Mouse (Mus musculus) hindbrain, embryonic 12.5 days (tissue): Measurements from ENCODE around the gene Rps6ka4. TPM values are rescaled to one million over a fixed set of nuclear protein-coding genes. Genes with fewer than 3 reads are reported as not detected.

ENCODE experiments used
- ATAC-seq: fragments of 200-750 bp; cut with Nextera tagmentation; 2 replicates; pipeline ENCODE4 v1.8.0; 2017; ENCODE audit warnings: moderate TSS enrichment; ENCODE audit not compliant: low FRiP score
- H3K27ac ChIP-seq: fragments of 300-500 bp; sonication (generic); 2 replicates; pipeline ENCODE4 v1.5.1; 2016; ENCODE audit warnings: mild to moderate bottlenecking
- H3K27me3 ChIP-seq: fragments of 300-500 bp; sonication (generic); 2 replicates; pipeline ENCODE4 v1.6.1; 2016; ENCODE audit warnings: mild to moderate bottlenecking
- H3K36me3 ChIP-seq: fragments of 300-500 bp; sonication (generic); 2 replicates; pipeline ENCODE4 v1.6.1; 2016; ENCODE audit warnings: mild to moderate bottlenecking
- H3K4me1 ChIP-seq: fragments of 300-500 bp; sonication (generic); 2 replicates; pipeline ENCODE4 v1.6.1; 2016
- H3K4me2 ChIP-seq: fragments of 300-500 bp; sonication (generic); replicated peaks from 2 replicates; pipeline ENCODE4 v1.6.1; 2016; ENCODE audit warnings: mild to moderate bottlenecking
- H3K4me3 ChIP-seq: fragments of 300-500 bp; sonication (generic); 2 replicates; pipeline ENCODE4 v1.5.1; 2016; ENCODE audit warnings: mild to moderate bottlenecking
- H3K9ac ChIP-seq: fragments of 300-500 bp; sonication (generic); 2 replicates; pipeline ENCODE4 v1.6.1; 2016; ENCODE audit warnings: mild to moderate bottlenecking, moderate library complexity
- H3K9me3 ChIP-seq: fragments of 300-500 bp; sonication (generic); replicated peaks from 2 replicates; pipeline ENCODE4 v1.6.1; 2016; ENCODE audit warnings: mild to moderate bottlenecking
- WGBS: fragments of 180-500 bp; shearing (Covaris S2); methylation state at CpG from one replicate; pipeline ENCODE4 v1.1.7; 2016; 5-methylcytosine and 5-hydroxymethylcytosine counted together
- polyA plus RNA-seq: library from polyadenylated mRNA; unstranded; fragments of >200 nt; fragmentation: Nextera tagmentation; extraction: Ambion mirVana; gene quantifications from 2 replicates; pipeline ENCODE4 v1.2.1, GENCODE M21; 2016

Gene Rps6ka4
- polyA plus RNA-seq, 1 experiment from 2014 or later = 13.2 TPM

DNA sequence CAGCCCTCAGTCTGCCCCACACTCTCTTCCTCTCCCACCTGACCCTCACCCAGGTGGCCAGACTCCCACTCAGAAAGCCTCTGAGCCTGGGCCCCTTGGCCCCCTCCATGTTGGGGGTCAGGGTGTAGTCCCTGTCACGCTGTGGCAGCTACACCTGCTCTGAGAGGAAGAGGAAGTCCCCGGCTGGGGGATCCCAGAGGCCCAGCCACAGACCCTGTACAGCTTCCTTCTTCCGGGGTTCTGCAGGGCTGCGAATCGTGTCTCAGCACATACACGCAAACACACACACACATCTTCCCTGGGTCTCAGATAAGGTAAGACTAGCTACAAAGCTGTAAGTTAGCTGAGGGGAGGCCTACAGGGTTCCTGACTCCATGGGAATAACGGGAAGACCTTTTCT, 17.6 kb upstream of the Rps6ka4 start, which contains the start of gene Ccdc88b:
Ccdc88b (minus strand) TSS at position 181 of the 400 bp plus-strand sequence.
- H3K36me3 ChIP-seq = no peaks in the 10 kb centered on the region
- WGBS = 75% methylated on average over 7 of the region's 7 CpGs
- H3K4me3 ChIP-seq = no peak within 1 kb of the TSS
- no peak within 1 kb of the TSS for H3K9ac ChIP-seq
- H3K4me2 ChIP-seq = no peak within 1 kb of the TSS
- no peak within 1 kb of the TSS for H3K27ac ChIP-seq
- peaks cover 17% of the 10 kb centered on the region for H3K4me1 ChIP-seq
- no peak for ATAC-seq
- H3K9me3 ChIP-seq = no peaks in the 10 kb centered on the region
- H3K27me3 ChIP-seq = peaks cover 16% of the 10 kb centered on the region

GRCm38 (mm10) chr19:6857391-6858005, 17.1 kb upstream of the Rps6ka4 start:
- no peak for ATAC-seq
- Histone ChIP-seq H3K9me3 (no peaks in the 10 kb centered on the region), H3K27me3 (peaks cover 16% of the 10 kb centered on the region), H3K36me3 (no peaks in the 10 kb centered on the region), H3K4me2 (no peak overlapping the region), H3K4me1 (peaks cover 17% of the 10 kb centered on the region), H3K4me3 (no peak overlapping the region), H3K27ac (no peak overlapping the region), H3K9ac (no peak overlapping the region)
- 72% methylated on average over 9 of the region's 9 CpGs for WGBS

GRCm38 (mm10) chr19:6857003-6857360, 16.5 kb upstream of the Rps6ka4 start:
- no peak for ATAC-seq
- H3K36me3 ChIP-seq = no peaks in the 10 kb centered on the region
- no peak overlapping the region for H3K9ac ChIP-seq
- H3K9me3 ChIP-seq = no peaks in the 10 kb centered on the region
- 60% methylated on average over 3 of the region's 3 CpGs for WGBS
- H3K4me3 ChIP-seq = no peak overlapping the region
- H3K4me1 ChIP-seq = peaks cover 17% of the 10 kb centered on the region
- no peak overlapping the region for H3K27ac ChIP-seq
- H3K27me3 ChIP-seq = peaks cover 16% of the 10 kb centered on the region
- H3K4me2 ChIP-seq = no peak overlapping the region

DNA sequence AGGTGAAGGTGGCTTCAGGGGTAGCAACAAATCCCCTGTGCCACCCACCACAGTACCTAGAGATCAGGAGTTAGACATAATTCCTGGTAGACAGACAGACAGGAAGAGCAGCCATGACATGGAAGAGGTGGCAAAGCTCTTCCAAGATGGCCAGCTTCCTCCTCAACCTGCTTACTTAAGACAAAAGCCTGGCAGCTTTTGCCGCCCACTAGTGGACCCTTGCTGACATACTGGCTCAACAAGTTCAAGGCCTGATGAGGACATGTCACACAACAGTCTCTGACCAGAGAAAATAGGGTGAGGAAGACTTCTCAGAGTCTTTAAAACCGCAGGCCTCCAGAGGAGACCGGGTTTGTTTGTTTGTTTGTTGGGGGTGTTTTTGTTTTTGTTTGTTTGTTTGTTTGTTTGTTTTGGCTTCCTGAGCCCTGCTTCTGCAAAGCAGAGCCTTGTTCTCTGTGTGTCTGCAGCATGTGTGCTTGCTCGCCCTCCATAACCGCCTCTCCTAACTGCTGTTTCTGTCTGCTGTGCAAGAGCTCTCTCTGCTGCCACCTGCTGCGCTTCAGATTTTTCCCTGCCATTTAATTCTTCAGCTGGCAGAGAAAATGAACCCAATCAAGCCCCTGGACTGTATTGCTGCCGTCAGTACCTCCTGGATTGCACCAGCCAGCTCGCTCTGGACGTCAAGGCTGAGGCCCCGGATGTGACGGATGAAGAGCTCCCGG, 16.0 kb upstream of the Rps6ka4 start:
- no peak overlapping the region for H3K27ac ChIP-seq
- no peak overlapping the region for H3K9ac ChIP-seq
- H3K4me2 ChIP-seq = no peak overlapping the region
- no peaks in the 10 kb centered on the region for H3K36me3 ChIP-seq
- H3K4me1 ChIP-seq = peaks cover 17% of the 10 kb centered on the region
- H3K27me3 ChIP-seq = peaks cover 16% of the 10 kb centered on the region
- 48% methylated on average over 12 of the region's 12 CpGs for WGBS
- H3K9me3 ChIP-seq = no peaks in the 10 kb centered on the region
- no peak for ATAC-seq
- no peak overlapping the region for H3K4me3 ChIP-seq

DNA sequence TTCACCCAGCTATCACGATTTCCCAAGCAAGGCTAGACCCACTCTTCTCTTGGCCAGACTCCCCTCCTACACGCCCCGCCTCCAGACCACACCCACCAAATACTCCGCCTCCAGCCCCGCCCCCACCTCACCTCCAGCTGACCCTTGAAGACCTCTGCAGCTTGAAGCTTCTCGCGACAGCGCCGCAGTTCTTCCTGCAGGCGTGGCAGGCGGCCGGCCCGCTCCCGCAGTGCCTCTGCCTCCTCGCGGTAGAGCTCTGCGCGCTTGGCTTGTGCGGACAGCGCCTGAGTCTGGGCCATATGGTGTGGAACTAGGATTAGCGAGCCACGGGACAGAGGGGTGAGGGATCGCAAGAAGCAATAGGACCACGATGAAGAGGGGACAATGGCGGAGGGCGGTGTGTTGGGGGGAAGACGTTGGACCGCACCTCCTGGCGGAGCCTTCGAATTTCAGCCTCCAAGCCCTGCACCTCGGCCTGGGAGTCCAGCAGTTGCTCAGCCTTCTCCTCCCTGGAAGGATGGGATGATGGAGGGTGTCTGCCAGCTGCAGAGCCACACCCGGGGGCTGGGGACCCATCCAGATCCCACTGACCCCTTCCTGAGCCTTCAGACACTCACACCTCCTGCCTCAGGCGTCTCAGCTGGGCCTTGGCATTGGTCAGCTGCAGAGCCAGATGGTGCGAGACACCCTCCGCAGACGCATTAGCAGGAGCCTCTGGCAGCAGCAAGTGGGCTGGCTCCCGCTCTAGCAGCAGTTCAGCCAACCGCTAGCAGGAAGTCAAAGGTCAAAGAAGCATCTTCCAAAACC, 15.0 kb upstream of the Rps6ka4 start:
- WGBS = 4% methylated on average over 38 of the region's 38 CpGs
- no peaks in the 10 kb centered on the region for H3K36me3 ChIP-seq
- peaks cover 22% of the 10 kb centered on the region for H3K27me3 ChIP-seq
- H3K9me3 ChIP-seq = no peaks in the 10 kb centered on the region
- peak overlapping the region; percentile 15; the same call in 1 of the 2 replicates for H3K4me3 ChIP-seq
- H3K9ac ChIP-seq = peak overlapping the region; percentile 29; the same call in 1 of the 2 replicates
- H3K4me2 ChIP-seq = peak overlapping the region; percentile 45
- H3K4me1 ChIP-seq = peaks cover 17% of the 10 kb centered on the region
- H3K27ac ChIP-seq = no peak overlapping the region
- peak; percentile 73 for ATAC-seq

- H3K27ac ChIP-seq = no peak overlapping the region
- no peaks in the 10 kb centered on the region for H3K9me3 ChIP-seq
- no peak overlapping the region for H3K4me2 ChIP-seq
- H3K36me3 ChIP-seq = no peaks in the 10 kb centered on the region
- peaks cover 30% of the 10 kb centered on the region for H3K27me3 ChIP-seq
- H3K4me3 ChIP-seq = no peak overlapping the region
- WGBS = 91% methylated on average over 12 of the region's 12 CpGs
- ATAC-seq = no peak
- no peak overlapping the region for H3K9ac ChIP-seq
- H3K4me1 ChIP-seq = peaks cover 17% of the 10 kb centered on the region
These were observed 14.2 kb upstream of the Rps6ka4 start for GRCm38 (mm10) chr19:6854658-6855057.

GRCm38 (mm10) chr19:6853903-6854302, 13.5 kb upstream of the Rps6ka4 start:
- WGBS = 86% methylated on average over 8 of the region's 8 CpGs
- H3K27me3 ChIP-seq = peaks cover 37% of the 10 kb centered on the region

GRCm38 (mm10) chr19:6852393-6853305, 12.2 kb upstream of the Rps6ka4 start:
- WGBS = 73% methylated on average over 21 of the region's 21 CpGs

More at GRCm38 (mm10) chr19:6853903-6854302, 13.5 kb upstream of the Rps6ka4 start:
- Histone ChIP-seq H3K4me2 (no peak overlapping the region), H3K36me3 (no peaks in the 10 kb centered on the region), H3K4me3 (no peak overlapping the region), H3K9me3 (no peaks in the 10 kb centered on the region), H3K9ac (no peak overlapping the region), H3K4me1 (peaks cover 17% of the 10 kb centered on the region), H3K27ac (no peak overlapping the region)
- ATAC-seq = no peak

GRCm38 (mm10) chr19:6851497-6851896, 11.1 kb upstream of the Rps6ka4 start:
- no peak overlapping the region for H3K4me2 ChIP-seq
- no peaks in the 10 kb centered on the region for H3K9me3 ChIP-seq
- no peak overlapping the region for H3K4me3 ChIP-seq
- 84% methylated on average over 3 of the region's 3 CpGs for WGBS
- H3K9ac ChIP-seq = no peak overlapping the region
- H3K27ac ChIP-seq = no peak overlapping the region
- no peak for ATAC-seq
- H3K4me1 ChIP-seq = peaks cover 28% of the 10 kb centered on the region
- no peaks in the 10 kb centered on the region for H3K36me3 ChIP-seq
- H3K27me3 ChIP-seq = peaks cover 62% of the 10 kb centered on the region

More at GRCm38 (mm10) chr19:6852393-6853305, 12.2 kb upstream of the Rps6ka4 start:
- H3K27ac ChIP-seq = no peak overlapping the region
- H3K36me3 ChIP-seq = no peaks in the 10 kb centered on the region
- H3K27me3 ChIP-seq = peaks cover 50% of the 10 kb centered on the region
- H3K9ac ChIP-seq = no peak overlapping the region
- no peak for ATAC-seq
- peaks cover 26% of the 10 kb centered on the region for H3K4me1 ChIP-seq
- H3K4me2 ChIP-seq = no peak overlapping the region
- H3K4me3 ChIP-seq = no peak overlapping the region
- no peaks in the 10 kb centered on the region for H3K9me3 ChIP-seq

GRCm38 (mm10) chr19:6849506-6850068, 9.2 kb upstream of the Rps6ka4 start:
- H3K4me3 ChIP-seq = no peak overlapping the region
- peaks cover 13% of the 10 kb centered on the region for H3K4me1 ChIP-seq
- WGBS = 69% methylated on average over 23 of the region's 23 CpGs
- no peak overlapping the region for H3K4me2 ChIP-seq
- H3K9me3 ChIP-seq = no peaks in the 10 kb centered on the region
- no peak overlapping the region for H3K27ac ChIP-seq
- H3K9ac ChIP-seq = peak overlapping the region; percentile 5; the same call in 1 of the 2 replicates
- peaks cover 65% of the 10 kb centered on the region for H3K27me3 ChIP-seq
- no peaks in the 10 kb centered on the region for H3K36me3 ChIP-seq
- no peak for ATAC-seq

- peaks cover 63% of the 10 kb centered on the region for H3K27me3 ChIP-seq
- no peak overlapping the region for H3K9ac ChIP-seq
- H3K36me3 ChIP-seq = no peaks in the 10 kb centered on the region
- 3% methylated on average over 31 of the region's 31 CpGs for WGBS
- H3K4me2 ChIP-seq = peak overlapping the region; percentile 46
- ATAC-seq = no peak; the same call in 1 of the 2 replicates
- H3K4me3 ChIP-seq = peak overlapping the region; percentile 19
- no peak overlapping the region for H3K27ac ChIP-seq
- peaks cover 12% of the 10 kb centered on the region for H3K4me1 ChIP-seq
- no peaks in the 10 kb centered on the region for H3K9me3 ChIP-seq
These were observed 7.5 kb upstream of the Rps6ka4 start for GRCm38 (mm10) chr19:6847841-6848517.
